ENCODE assay signal across 8 mouse cellular contexts in the genomic region with DNA sequence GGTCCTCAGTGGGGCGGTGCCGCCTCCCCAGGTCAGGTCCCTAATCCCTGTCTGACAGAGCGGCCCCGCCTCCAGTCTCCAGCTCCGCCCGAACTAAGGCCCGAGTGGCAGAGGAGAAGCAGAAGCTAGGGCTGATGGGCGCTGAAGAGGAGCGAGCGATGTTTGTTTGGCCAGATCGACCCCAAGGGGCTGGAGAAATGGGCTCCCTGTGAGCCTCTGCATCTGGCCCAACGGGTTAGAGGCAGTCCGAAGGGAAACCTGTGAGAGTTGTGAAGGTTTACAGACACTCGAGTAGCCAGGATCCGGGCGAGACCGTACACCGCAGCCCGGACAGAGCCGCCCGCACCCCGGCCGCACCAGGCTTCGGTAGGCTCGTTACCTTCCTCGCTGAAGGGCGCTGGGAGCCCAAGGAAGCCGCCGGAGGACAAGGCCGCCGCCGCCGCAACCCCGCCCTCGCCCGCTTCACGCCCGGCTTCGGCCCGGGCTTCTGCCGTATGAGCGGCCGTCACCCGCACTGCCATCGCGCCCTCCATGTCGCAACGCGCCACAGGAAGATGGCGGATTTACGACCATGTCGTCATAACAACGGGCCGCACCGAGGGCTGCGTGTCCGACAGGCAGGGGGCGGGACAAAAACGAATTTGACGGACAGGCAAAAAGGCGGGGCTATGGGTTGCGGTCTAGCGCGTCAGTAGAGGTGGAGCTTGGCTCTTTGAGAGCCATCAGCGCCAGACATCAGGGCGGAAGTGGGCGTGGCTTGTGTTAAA. TPM values are rescaled to one million over a fixed set of nuclear protein-coding genes. Genes with fewer than 3 reads are reported as not detected.
DNase-seq lines count a peak whose midpoint lies in the region; ATAC-seq lines count a peak whose summit lies in the region.

No protein-coding gene starts in this region.

- no peaks in the 10 kb centered on the region for H3K9me3 ChIP-seq in hindbrain, embryonic 16.5 days (ENCODE audit: control insufficient read depth, low read length)

- peak overlapping the region; percentile 82 for H3K4me2 ChIP-seq in hindbrain, embryonic 16.5 days (ENCODE audit: low read length)

- WGBS in hindbrain, embryonic 16.5 days, result under 1% methylated on average over 67 of the region's 67 CpGs
- WGBS in macrophage (ENCODE audit: missing documents), result under 1% methylated on average over 67 of the region's 67 CpGs

- peaks cover 10% of the 10 kb centered on the region for H3K4me1 ChIP-seq in hindbrain, embryonic 16.5 days (ENCODE audit: control insufficient read depth, insufficient read depth, low read depth, low read length)

- peak; percentile 100 for DNase-seq in T-cell, adult 2 months (ENCODE audit: low spot score)
- DNase-seq in cerebellum, postnatal 36 days, result peak; percentile 97 to 98
- peak; percentile 99 for DNase-seq in frontal cortex, postnatal 36 days (ENCODE audit: low spot score in 2 of 2)
- DNase-seq in left cerebral cortex, adult 18-20 months (ENCODE audit: low spot score in 2 of 2), result peak; percentile 98 to 99
- DNase-seq in right cerebral cortex, adult 18-20 months, result peak; percentile 99
- peak; percentile 98 for DNase-seq in urinary bladder, postnatal 10 days (ENCODE audit: low spot score)

- peak; percentile 95 for ATAC-seq in hindbrain, embryonic 16.5 days

- H3K27me3 ChIP-seq in hindbrain, embryonic 16.5 days (replicated peaks; ENCODE audit: control insufficient read depth, insufficient read depth, low read length), result no peaks in the 10 kb centered on the region

- H3K9ac ChIP-seq in hindbrain, embryonic 16.5 days (ENCODE audit: low read depth, low read length), result peak overlapping the region; percentile 89

- H3K27ac ChIP-seq in hindbrain, embryonic 16.5 days (ENCODE audit: low read depth, low read length), result peak overlapping the region; percentile 92
- H3K27ac ChIP-seq in macrophage, result peak overlapping the region; percentile 83

- peaks cover 35% of the 10 kb centered on the region for H3K79me2 ChIP-seq in macrophage (ENCODE audit: inconsistent target)

- H3K36me3 ChIP-seq in hindbrain, embryonic 16.5 days (ENCODE audit: control insufficient read depth, insufficient read depth, low read length), result peaks cover 3% of the 10 kb centered on the region; the same call in 1 of the 2 replicates
- H3K36me3 ChIP-seq in macrophage (ENCODE audit: inconsistent target), result peaks cover 8% of the 10 kb centered on the region

- H3K4me3 ChIP-seq in hindbrain, embryonic 16.5 days (ENCODE audit: low read length), result peak overlapping the region; percentile 66
- peak overlapping the region; percentile 60 for H3K4me3 ChIP-seq in macrophage (ENCODE audit: inconsistent target)

RNA-seq across cellular contexts. Expression of a gene that starts 12.0 kb away (rescaled TPM):
- 6.1 and 9.4 TPM in 2 replicates for polyA plus RNA-seq in hindbrain, embryonic 16.5 days (2015; fragmentation: Nextera tagmentation; extraction: Ambion mirVana)
- 10 to 100 TPM; 10.0 to 10.1 TPM for total RNA-seq in left cerebral cortex, adult 18-20 months (2021)
- 10 to 100 TPM in 9 of 26 experiments, 1 to 10 TPM in 17; 2.6 to 16.5 (median 8.1) TPM for total RNA-seq in macrophage (2018; cell fraction: chromatin; rRNA removed)
- under 1 TPM in 24 of 26 experiments, not detected in 2; 0.08 to 0.83 (median 0.29) TPM for total RNA-seq in macrophage (2018; cell fraction: cytosol; rRNA removed)
- 10 to 100 TPM in 5 of 26 experiments, 1 to 10 TPM in 21; 2.2 to 14.9 (median 5.0) TPM for total RNA-seq in macrophage (2018; cell fraction: nucleus; rRNA removed)
- 0.23 to 1.5 TPM (median 1.1 TPM) in 3 replicates for polyA plus RNA-seq in macrophage (2018)

RNA-seq across cellular contexts. Expression of a gene that starts 15.2 kb away (rescaled TPM):
- 42.3 and 43.5 TPM in 2 replicates for polyA plus RNA-seq in hindbrain, embryonic 16.5 days (2015; fragmentation: Nextera tagmentation; extraction: Ambion mirVana)
- 10 to 100 TPM; 32.5 to 34.3 TPM for total RNA-seq in left cerebral cortex, adult 18-20 months (2021)
- total RNA-seq in macrophage (2018; cell fraction: chromatin; rRNA removed), result 10 to 100 TPM; 26.5 to 93.8 (median 57.3) TPM
- total RNA-seq in macrophage (2018; cell fraction: cytosol; rRNA removed), result 10 to 100 TPM in 4 of 26 experiments, 1 to 10 TPM in 22; 3.0 to 12.4 (median 7.3) TPM
- total RNA-seq in macrophage (2018; cell fraction: nucleus; rRNA removed), result 10 to 100 TPM; 12.2 to 65.4 (median 33.9) TPM
- polyA plus RNA-seq in macrophage (2018), result 7.7 to 13.8 TPM (median 10.3 TPM) in 3 replicates

RNA-seq across cellular contexts. Expression of a gene that starts 15.3 kb away (rescaled TPM):
- 83.9 and 85.4 TPM in 2 replicates for polyA plus RNA-seq in hindbrain, embryonic 16.5 days (2015; fragmentation: Nextera tagmentation; extraction: Ambion mirVana)
- 10 to 100 TPM; 69.6 to 70.1 TPM for total RNA-seq in left cerebral cortex, adult 18-20 months (2021)
- 1 to 10 TPM in 20 of 26 experiments, under 1 TPM in 6; 0.60 to 7.0 (median 2.1) TPM for total RNA-seq in macrophage (2018; cell fraction: chromatin; rRNA removed)
- total RNA-seq in macrophage (2018; cell fraction: cytosol; rRNA removed), result 10 to 100 TPM in 15 of 26 experiments, 1 to 10 TPM in 11; 5.4 to 17.1 (median 11.1) TPM
- total RNA-seq in macrophage (2018; cell fraction: nucleus; rRNA removed), result 10 to 100 TPM in 3 of 26 experiments, 1 to 10 TPM in 23; 1.8 to 15.1 (median 4.9) TPM
- 7.0 to 22.6 TPM (median 15.0 TPM) in 3 replicates for polyA plus RNA-seq in macrophage (2018)

RNA-seq across cellular contexts. Expression of a gene that starts 18.7 kb away (rescaled TPM):
- 0.65 and 1.2 TPM in 2 replicates for polyA plus RNA-seq in hindbrain, embryonic 16.5 days (2015; fragmentation: Nextera tagmentation; extraction: Ambion mirVana)
- 1 to 10 TPM; 2.0 to 2.1 TPM for total RNA-seq in left cerebral cortex, adult 18-20 months (2021)
- under 1 TPM in 1 of 26 experiments, not detected in 25; 0.78 TPM for total RNA-seq in macrophage (2018; cell fraction: chromatin; rRNA removed)
- not detected for total RNA-seq in macrophage (2018; cell fraction: cytosol; rRNA removed)
- total RNA-seq in macrophage (2018; cell fraction: nucleus; rRNA removed), result not detected
- not detected in 3 replicates for polyA plus RNA-seq in macrophage (2018)

RNA-seq across cellular contexts. Expression of a gene that starts 23.9 kb away (rescaled TPM):
- polyA plus RNA-seq in hindbrain, embryonic 16.5 days (2015; fragmentation: Nextera tagmentation; extraction: Ambion mirVana), result 36.2 and 39.3 TPM in 2 replicates
- 10 to 100 TPM; 34.9 to 35.3 TPM for total RNA-seq in left cerebral cortex, adult 18-20 months (2021)
- total RNA-seq in macrophage (2018; cell fraction: chromatin; rRNA removed), result 10 to 100 TPM in 20 of 26 experiments, 1 to 10 TPM in 6; 4.1 to 47.2 (median 23.0) TPM
- 10 to 100 TPM in 7 of 26 experiments, 1 to 10 TPM in 19; 1.7 to 14.0 (median 8.5) TPM for total RNA-seq in macrophage (2018; cell fraction: cytosol; rRNA removed)
- total RNA-seq in macrophage (2018; cell fraction: nucleus; rRNA removed), result 10 to 100 TPM in 16 of 26 experiments, 1 to 10 TPM in 10; 3.9 to 36.4 (median 12.4) TPM
- polyA plus RNA-seq in macrophage (2018), result 10.9 to 13.2 TPM (median 11.6 TPM) in 3 replicates

Comparison
In these comparisons a context has a peak if more than half of its experiments do, and no peak if none do; other contexts are left out.
1. Peak in every context shown above with its lines: DNase-seq, ATAC-seq, H3K4me3 ChIP-seq and H3K27ac ChIP-seq.